Mouse (Mus musculus) urinary bladder, postnatal 36 days (tissue): ENCODE results near the gene Camkmt.

Experiments used
- DNase-seq, 2 experiments: peaks; one replicate each; pipeline ENCODE4 v3.0.0; 2022; ENCODE audit warnings: low spot score in 2 of 2, mixed read lengths in 1 of 2

Camkmt gene

GRCm38 (mm10) chr17:85291601-85292000 lies 201.2 kb downstream of the Camkmt start:
- DNase-seq, result no peak

GRCm38 (mm10) chr17:85292276-85292675 lies 201.9 kb downstream of the Camkmt start:
- no peak for DNase-seq

GRCm38 (mm10) chr17:85303686-85304085 lies 213.3 kb downstream of the Camkmt start:
- DNase-seq, result no peak

GRCm38 (mm10) chr17:85308566-85308965 lies 218.2 kb downstream of the Camkmt start:
- no peak for DNase-seq

- no peak for DNase-seq
Observed at GRCm38 (mm10) chr17:85309046-85309445, 218.7 kb downstream of the Camkmt start.

- no peak for DNase-seq
Observed at GRCm38 (mm10) chr17:85311348-85311747, 221.0 kb downstream of the Camkmt start.

GRCm38 (mm10) chr17:85318401-85318800 lies 228.0 kb downstream of the Camkmt start:
- DNase-seq, result no peak

GRCm38 (mm10) chr17:85319779-85320300 lies 229.5 kb downstream of the Camkmt start:
- no peak for DNase-seq

GRCm38 (mm10) chr17:85328901-85329300 lies 238.5 kb downstream of the Camkmt start:
- no peak for DNase-seq

- DNase-seq, result no peak
Observed at GRCm38 (mm10) chr17:85335464-85335863, 245.1 kb downstream of the Camkmt start.

- no peak for DNase-seq
Observed at GRCm38 (mm10) chr17:85337666-85338065, 247.3 kb downstream of the Camkmt start.

- DNase-seq, result no peak
Observed at GRCm38 (mm10) chr17:85341134-85341700, 250.9 kb downstream of the Camkmt start.

GRCm38 (mm10) chr17:85342471-85342870 lies 252.1 kb downstream of the Camkmt start:
- DNase-seq, result no peak

- no peak for DNase-seq
Observed at GRCm38 (mm10) chr17:85343435-85343834, 253.1 kb downstream of the Camkmt start.

GRCm38 (mm10) chr17:85346701-85347100 lies 256.3 kb downstream of the Camkmt start:
- no peak for DNase-seq

- DNase-seq, result no peak
Observed at GRCm38 (mm10) chr17:85349331-85349935, 259.1 kb downstream of the Camkmt start.

- no peak for DNase-seq
Observed at GRCm38 (mm10) chr17:85351301-85351700, 260.9 kb downstream of the Camkmt start.

GRCm38 (mm10) chr17:85352731-85353130 lies 262.4 kb downstream of the Camkmt start:
- DNase-seq, result no peak

GRCm38 (mm10) chr17:85353191-85353590 lies 262.8 kb downstream of the Camkmt start:
- DNase-seq, result no peak

GRCm38 (mm10) chr17:85353636-85354035 lies 263.3 kb downstream of the Camkmt start:
- no peak for DNase-seq

GRCm38 (mm10) chr17:85355356-85355755 lies 265.0 kb downstream of the Camkmt start:
- no peak for DNase-seq

GRCm38 (mm10) chr17:85361006-85361405 lies 270.7 kb downstream of the Camkmt start:
- no peak for DNase-seq

GRCm38 (mm10) chr17:85367319-85367718 lies 277.0 kb downstream of the Camkmt start:
- DNase-seq, result no peak

- DNase-seq, result no peak
Observed at GRCm38 (mm10) chr17:85368776-85369175, 278.4 kb downstream of the Camkmt start.
